Mouse (Mus musculus) heart, embryonic 16.5 days (tissue): ENCODE results near the gene Atg4d. TPM values are rescaled to one million over a fixed set of nuclear protein-coding genes. Genes with fewer than 3 reads are reported as not detected.
"Not testable (repeated sequence)": the region's sequence is repeated elsewhere in the genome, so short reads cannot be mapped to it uniquely, and the experiment has no call there.

ENCODE experiments used
- ATAC-seq: fragments of 200-750 bp; cut with Nextera tagmentation; replicated peaks from 2 replicates; pipeline ENCODE4 v1.8.0; 2017; ENCODE audit warnings: moderate number of reproducible peaks; ENCODE audit not compliant: insufficient read depth, low FRiP score; ENCODE audit errors: extremely low read depth
- H3K27ac ChIP-seq: fragments of 300-500 bp; sonication (generic); 2 replicates; pipeline ENCODE4 v1.5.1; 2014; ENCODE audit warnings: mild to moderate bottlenecking, low read length, control low read depth, moderate library complexity
- H3K27me3 ChIP-seq: fragments of 300-500 bp; sonication (generic); 2 replicates; pipeline ENCODE4 v1.6.1; 2014; ENCODE audit warnings: low read length, mixed read lengths; ENCODE audit not compliant: control insufficient read depth, insufficient read depth
- H3K36me3 ChIP-seq: fragments of 300-500 bp; sonication (generic); 2 replicates; pipeline ENCODE4 v1.6.1; 2014; ENCODE audit not compliant: control insufficient read depth, insufficient read depth
- H3K4me1 ChIP-seq: fragments of 300-500 bp; sonication (generic); 2 replicates; pipeline ENCODE4 v1.6.1; 2014; ENCODE audit warnings: low read length, mixed read lengths; ENCODE audit not compliant: control insufficient read depth, insufficient read depth
- H3K4me2 ChIP-seq: fragments of 300-500 bp; sonication (generic); 2 replicates; pipeline ENCODE4 v1.6.1; 2014; ENCODE audit warnings: low read depth, mild to moderate bottlenecking, control low read depth, low read length
- H3K4me3 ChIP-seq: fragments of 300-500 bp; sonication (generic); 2 replicates; pipeline ENCODE4 v1.5.1; 2014; ENCODE audit warnings: mild to moderate bottlenecking, control low read depth, low read length
- H3K9ac ChIP-seq: fragments of 300-500 bp; sonication (generic); 2 replicates; pipeline ENCODE4 v1.6.1; 2014; ENCODE audit warnings: low read length, control low read depth
- H3K9me3 ChIP-seq: fragments of 300-500 bp; sonication (generic); replicated peaks from 2 replicates; pipeline ENCODE4 v1.6.1; 2016; ENCODE audit warnings: low read length; ENCODE audit not compliant: control insufficient read depth
- WGBS: fragments of 180-500 bp; shearing (Covaris S2); extraction: QIAGEN DNeasy Blood & Tissue Kit; methylation state at CpG from one replicate; pipeline ENCODE4 v1.1.7; 2014; 5-methylcytosine and 5-hydroxymethylcytosine counted together
- polyA plus RNA-seq: library from polyadenylated mRNA; unstranded; fragments of >200 nt; fragmentation: Nextera tagmentation; extraction: Ambion mirVana; gene quantifications from 2 replicates; pipeline ENCODE4 v1.2.1, GENCODE M21; 2015

Gene Atg4d
- polyA plus RNA-seq, 1 experiment from 2014 or later, result 58.8 TPM

DNA sequence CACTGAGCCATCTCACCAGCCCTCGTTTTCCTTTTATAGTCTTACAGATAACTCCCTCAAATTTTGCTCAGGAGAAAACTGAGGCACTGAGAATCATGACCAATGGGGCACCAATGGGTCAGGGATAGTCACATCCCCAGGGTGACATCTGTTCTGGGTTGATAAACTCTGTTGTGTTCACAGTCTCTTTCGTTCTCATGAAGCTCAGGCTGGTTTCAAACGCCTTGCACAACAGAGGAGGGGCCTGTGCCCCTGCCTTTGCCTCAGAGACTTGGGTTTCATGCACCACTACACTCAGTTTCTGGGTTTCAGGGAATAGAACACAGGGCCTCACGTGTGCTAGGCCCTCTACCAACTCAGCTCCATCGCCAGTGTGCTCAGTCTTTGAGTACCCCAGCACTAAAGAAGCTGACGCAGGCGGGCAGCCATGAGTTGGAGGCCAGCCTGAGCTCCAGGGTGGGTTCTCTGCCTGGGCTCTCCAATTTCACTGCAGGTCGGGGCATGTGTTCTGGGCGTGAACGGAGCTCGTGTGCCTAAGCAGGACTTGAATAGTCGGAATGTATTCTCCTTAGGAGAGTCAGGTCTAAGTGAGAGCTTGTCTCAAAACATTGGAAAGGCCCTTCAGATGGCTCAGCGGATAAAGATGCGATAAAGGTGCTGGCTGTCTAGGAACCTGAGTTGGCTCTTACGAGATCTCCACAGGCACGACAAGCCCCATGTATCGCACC, 657 bp upstream of the Atg4d start:
- Histone ChIP-seq H3K9me3 (no peaks in the 10 kb centered on the region), H3K9ac (peak overlapping the region; percentile 71), H3K27ac (peak overlapping the region; percentile 83), H3K4me1 (peaks cover 22% of the 10 kb centered on the region), H3K4me3 (peak overlapping the region; percentile 90), H3K36me3 (peaks cover 14% of the 10 kb centered on the region), H3K27me3 (no peaks in the 10 kb centered on the region; the same call in 1 of the 2 replicates), H3K4me2 (peak overlapping the region; percentile 83)
- 19% methylated on average over 17 of the region's 17 CpGs for WGBS
- peak; percentile 13 for ATAC-seq

DNA sequence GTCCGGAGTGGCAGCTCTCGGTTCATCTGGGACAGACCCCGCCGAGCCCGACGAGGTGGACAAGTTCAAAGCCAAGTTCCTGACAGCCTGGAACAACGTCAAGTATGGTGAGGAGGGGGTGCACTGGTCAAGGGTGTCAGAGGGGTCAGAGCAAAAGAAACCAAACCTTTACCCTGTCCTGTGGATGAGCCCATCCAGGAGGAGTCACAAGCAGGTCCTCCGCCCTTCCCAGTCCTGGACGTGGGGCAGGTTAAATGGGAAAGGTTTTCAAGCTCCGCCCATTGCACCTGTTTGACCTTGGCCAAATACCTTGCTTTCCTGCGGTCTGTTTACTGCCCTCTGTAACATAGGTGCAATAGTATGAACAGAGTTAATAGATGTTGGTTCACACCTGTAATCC, 518 bp downstream of the Atg4d start:
- Histone ChIP-seq H3K4me2 (peak overlapping the region; percentile 83), H3K9ac (peak overlapping the region; percentile 97), H3K9me3 (no peaks in the 10 kb centered on the region), H3K27me3 (no peaks in the 10 kb centered on the region; the same call in 1 of the 2 replicates), H3K36me3 (peaks cover 22% of the 10 kb centered on the region), H3K4me3 (peak overlapping the region; percentile 90), H3K27ac (peak overlapping the region; percentile 84), H3K4me1 (peaks cover 22% of the 10 kb centered on the region)
- ATAC-seq, result no peak
- WGBS, result 5% methylated on average over 11 of the region's 11 CpGs

DNA sequence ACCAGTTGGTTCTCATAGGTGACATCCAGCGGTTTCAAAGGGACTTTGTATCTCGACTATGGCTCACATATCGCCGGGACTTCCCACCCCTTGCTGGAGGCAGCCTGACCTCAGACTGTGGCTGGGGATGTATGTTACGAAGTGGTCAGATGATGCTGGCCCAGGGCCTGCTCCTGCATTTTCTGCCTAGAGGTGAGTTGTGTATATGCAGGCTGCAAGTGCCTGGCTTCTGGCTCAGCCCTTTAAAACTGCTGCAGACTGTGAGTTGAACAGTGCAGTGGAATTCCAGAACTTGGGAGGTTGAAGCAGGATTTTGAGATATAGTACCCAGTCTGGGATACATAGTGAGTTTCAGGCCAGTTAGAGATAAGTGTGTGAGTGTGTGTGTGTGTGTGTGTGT, 1.8 kb downstream of the Atg4d start:
- H3K4me3 ChIP-seq, result peak overlapping the region; percentile 90
- peak overlapping the region; percentile 83 for H3K4me2 ChIP-seq
- H3K36me3 ChIP-seq, result peaks cover 34% of the 10 kb centered on the region
- H3K4me1 ChIP-seq, result peaks cover 22% of the 10 kb centered on the region
- ATAC-seq, result no peak
- H3K9me3 ChIP-seq, result no peaks in the 10 kb centered on the region
- H3K27me3 ChIP-seq, result no peaks in the 10 kb centered on the region
- 79% methylated on average over 5 of the region's 5 CpGs for WGBS
- peak overlapping the region; percentile 38 for H3K9ac ChIP-seq
- no peak overlapping the region for H3K27ac ChIP-seq

DNA sequence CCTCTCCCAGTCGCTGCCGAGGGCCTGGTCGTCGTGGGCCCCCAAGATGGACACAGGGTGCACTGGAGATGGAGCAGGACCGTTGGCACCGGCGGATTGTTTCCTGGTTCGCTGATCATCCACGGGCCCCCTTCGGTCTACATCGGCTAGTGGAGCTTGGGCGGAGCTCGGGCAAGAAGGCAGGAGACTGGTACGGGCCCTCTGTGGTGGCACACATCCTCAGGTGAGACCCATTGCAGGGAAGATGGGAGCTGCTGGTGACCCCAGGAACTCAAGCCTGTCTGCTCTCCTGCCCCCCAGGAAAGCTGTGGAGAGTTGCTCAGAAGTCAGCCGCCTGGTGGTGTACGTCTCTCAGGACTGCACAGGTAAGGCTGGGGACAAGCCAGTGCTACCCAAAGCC, 3.2 kb downstream of the Atg4d start:
- H3K27ac ChIP-seq, result no peak overlapping the region
- no peak overlapping the region for H3K4me3 ChIP-seq
- 93% methylated on average over 16 of the region's 16 CpGs for WGBS
- H3K4me1 ChIP-seq, result peaks cover 22% of the 10 kb centered on the region
- no peak overlapping the region for H3K9ac ChIP-seq
- H3K36me3 ChIP-seq, result peaks cover 48% of the 10 kb centered on the region
- no peak for ATAC-seq
- no peaks in the 10 kb centered on the region for H3K27me3 ChIP-seq
- H3K4me2 ChIP-seq, result no peak overlapping the region
- H3K9me3 ChIP-seq, result no peaks in the 10 kb centered on the region

DNA sequence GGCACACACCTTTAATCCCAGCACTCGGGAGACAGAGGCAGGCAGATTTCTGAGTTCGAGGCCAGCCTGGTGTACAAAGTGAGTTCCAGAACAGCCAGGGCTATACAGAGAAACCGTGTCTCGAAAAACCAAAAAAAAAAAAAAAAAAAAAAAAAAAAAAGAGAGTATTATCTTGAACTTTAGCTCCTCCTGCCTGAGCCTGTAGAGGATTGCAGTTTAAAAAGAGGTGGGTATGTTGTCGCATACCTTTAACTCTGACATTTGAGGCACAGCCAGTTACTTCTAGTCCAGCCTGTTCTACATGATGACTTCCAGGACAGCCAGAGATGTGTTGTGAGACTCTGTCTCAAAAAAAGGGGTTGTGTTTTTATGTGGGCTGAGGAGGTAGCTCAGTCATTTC, 4.5 kb downstream of the Atg4d start:
- Histone ChIP-seq H3K36me3 (peaks cover 56% of the 10 kb centered on the region), H3K4me1 (peaks cover 31% of the 10 kb centered on the region)
- not testable (repeated sequence) for H3K4me3 ChIP-seq, ATAC-seq, H3K9me3 ChIP-seq, H3K27me3 ChIP-seq, H3K9ac ChIP-seq, H3K27ac ChIP-seq, H3K4me2 ChIP-seq
- WGBS, result 71% methylated on average over 5 of the region's 5 CpGs

DNA sequence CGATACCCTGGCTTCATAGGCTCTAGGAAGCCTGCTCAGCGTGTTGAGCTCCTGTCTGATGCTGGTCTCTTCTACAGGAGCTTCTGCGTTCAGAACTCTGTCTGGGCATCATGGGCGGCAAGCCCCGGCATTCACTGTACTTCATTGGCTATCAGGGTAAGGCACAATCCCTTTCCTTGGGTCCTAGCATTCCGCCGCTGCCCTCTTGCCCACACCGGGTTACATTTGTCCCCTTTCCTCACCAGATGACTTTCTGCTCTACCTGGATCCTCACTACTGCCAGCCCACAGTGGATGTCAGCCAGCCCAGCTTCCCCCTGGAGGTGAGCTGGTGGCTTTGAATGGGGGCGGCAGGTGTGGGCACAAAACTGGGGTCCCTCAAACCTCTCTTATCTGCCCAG, 7.3 kb downstream of the Atg4d start:
- H3K9me3 ChIP-seq, result no peaks in the 10 kb centered on the region
- 92% methylated on average over 9 of the region's 9 CpGs for WGBS
- no peak for ATAC-seq
- peaks cover 74% of the 10 kb centered on the region for H3K36me3 ChIP-seq
- H3K4me1 ChIP-seq, result peaks cover 14% of the 10 kb centered on the region
- no peak overlapping the region for H3K9ac ChIP-seq
- H3K4me2 ChIP-seq, result no peak overlapping the region
- H3K4me3 ChIP-seq, result no peak overlapping the region
- no peaks in the 10 kb centered on the region for H3K27me3 ChIP-seq
- H3K27ac ChIP-seq, result no peak overlapping the region

DNA sequence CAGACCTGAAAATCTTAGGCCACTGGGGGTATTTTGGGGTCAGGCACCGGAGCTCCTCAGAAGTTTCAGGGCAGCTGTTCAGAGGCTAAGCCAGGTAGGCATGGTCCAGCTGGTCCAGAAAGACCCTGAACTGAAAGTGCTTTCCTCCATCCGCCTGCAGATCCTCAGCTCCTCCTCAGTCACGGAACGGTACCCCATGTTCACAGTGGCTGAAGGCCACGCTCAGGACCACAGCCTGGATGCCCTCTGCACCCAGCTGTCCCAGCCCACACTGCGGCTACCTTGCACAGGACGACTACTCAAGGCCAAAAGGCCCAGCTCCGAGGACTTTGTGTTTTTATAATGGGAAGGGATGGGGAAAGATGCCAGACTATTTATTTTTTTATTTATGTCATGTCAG, 8.0 kb downstream of the Atg4d start:
- no peaks in the 10 kb centered on the region for H3K9me3 ChIP-seq
- H3K27ac ChIP-seq, result no peak overlapping the region
- H3K4me2 ChIP-seq, result no peak overlapping the region
- ATAC-seq, result no peak
- no peak overlapping the region for H3K4me3 ChIP-seq
- H3K36me3 ChIP-seq, result peaks cover 81% of the 10 kb centered on the region
- no peak overlapping the region for H3K9ac ChIP-seq
- H3K4me1 ChIP-seq, result peaks cover 12% of the 10 kb centered on the region
- WGBS, result 84% methylated on average over 8 of the region's 8 CpGs
- H3K27me3 ChIP-seq, result no peaks in the 10 kb centered on the region

DNA sequence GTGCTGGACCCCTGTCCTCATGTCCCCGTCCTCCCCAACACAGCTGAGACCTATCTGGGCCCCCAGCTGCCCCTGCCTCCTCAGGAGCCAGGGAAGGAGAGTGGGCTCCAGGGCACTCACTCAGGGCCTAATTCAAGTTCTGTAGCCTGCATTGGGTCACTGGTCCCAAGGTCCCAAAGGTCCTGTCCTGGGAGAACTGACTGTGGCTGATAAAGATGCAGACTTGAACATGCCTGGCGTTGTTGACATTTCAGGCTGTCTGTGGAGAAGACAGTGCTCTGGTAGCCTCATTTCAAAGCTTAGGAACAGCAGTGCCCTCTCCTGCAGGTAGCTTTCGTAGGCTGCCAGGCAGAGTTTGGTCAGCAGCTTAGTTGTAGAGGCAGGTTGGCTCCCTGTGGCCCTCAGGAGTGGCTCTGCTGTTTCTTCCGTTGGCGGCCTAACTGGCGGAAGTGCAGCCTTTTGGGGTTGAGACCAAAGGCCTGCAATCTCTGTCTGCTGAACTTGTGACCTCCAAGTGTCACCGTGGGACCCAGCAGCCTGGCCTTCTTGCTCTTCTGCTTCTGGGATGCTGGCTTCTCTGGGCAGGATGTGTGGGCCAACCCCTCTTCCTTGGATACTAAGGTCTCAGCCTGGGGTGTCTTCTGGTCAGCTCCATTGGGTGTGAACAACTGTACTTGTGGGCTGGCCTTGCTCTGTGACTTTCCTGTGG, 8.6 kb downstream of the Atg4d start:
- H3K4me1 ChIP-seq, result peaks cover 12% of the 10 kb centered on the region
- H3K27me3 ChIP-seq, result no peaks in the 10 kb centered on the region
- no peak overlapping the region for H3K9ac ChIP-seq
- no peak overlapping the region for H3K4me2 ChIP-seq
- ATAC-seq, result no peak
- peaks cover 78% of the 10 kb centered on the region for H3K36me3 ChIP-seq
- H3K27ac ChIP-seq, result peak overlapping the region; percentile 29
- no peak overlapping the region for H3K4me3 ChIP-seq
- WGBS, result 62% methylated on average over 7 of the region's 7 CpGs
- no peaks in the 10 kb centered on the region for H3K9me3 ChIP-seq

DNA sequence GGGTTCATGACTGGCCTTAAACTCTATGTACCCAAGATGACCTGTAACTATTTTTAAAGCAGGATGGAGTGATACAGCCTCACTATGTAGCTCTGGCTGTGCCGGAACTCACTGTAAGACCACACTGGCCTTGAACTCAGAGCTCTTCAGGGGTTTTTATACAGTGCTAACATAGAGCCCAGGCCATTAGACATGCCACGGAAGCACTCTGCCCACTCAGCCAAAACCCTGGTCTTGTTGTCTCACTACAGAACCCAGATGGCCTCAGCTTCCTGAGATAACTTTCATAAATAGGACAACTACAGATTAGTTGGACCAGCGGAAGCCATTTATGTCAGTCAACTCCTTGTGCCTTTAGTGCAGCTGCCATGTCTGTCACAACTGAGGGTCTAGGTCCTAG, 9.2 kb downstream of the Atg4d start:
- Histone ChIP-seq H3K27ac (0 out of 2 replicates have a peak overlapping the region, but pooled peaks have one; percentile 29), H3K27me3 (no peaks in the 10 kb centered on the region), H3K9ac (no peak overlapping the region), H3K9me3 (no peaks in the 10 kb centered on the region), H3K36me3 (peaks cover 76% of the 10 kb centered on the region), H3K4me1 (peaks cover 12% of the 10 kb centered on the region), H3K4me3 (no peak overlapping the region), H3K4me2 (no peak overlapping the region)
- 36% methylated on average over 3 of the region's 3 CpGs for WGBS
- 0 out of 2 replicates have a peak, but pooled peaks have one; percentile 17 for ATAC-seq
